Mouse (Mus musculus) embryonic facial prominence, embryonic 15.5 days (tissue): ENCODE measurements around the gene Dmd. TPM values are rescaled to one million over a fixed set of nuclear protein-coding genes. Genes with fewer than 3 reads are reported as not detected.

Experiments used
- ATAC-seq: fragments of 200-750 bp; cut with Nextera tagmentation; 2 replicates; pipeline ENCODE4 v1.8.0; 2017; ENCODE audit warnings: low read depth, moderate TSS enrichment; ENCODE audit not compliant: insufficient number of reproducible peaks, low FRiP score, low TSS enrichment
- H3K27ac ChIP-seq: fragments of 300-500 bp; sonication (generic); replicated peaks from 2 replicates; pipeline ENCODE4 v1.5.1; 2015; ENCODE audit warnings: mild to moderate bottlenecking, inconsistent platforms
- H3K27me3 ChIP-seq: fragments of 300-500 bp; sonication (generic); 2 replicates; pipeline ENCODE4 v1.6.1; 2015; ENCODE audit warnings: inconsistent platforms
- H3K36me3 ChIP-seq: fragments of 300-500 bp; sonication (generic); 2 replicates; pipeline ENCODE4 v1.6.1; 2015; ENCODE audit warnings: mild to moderate bottlenecking, inconsistent platforms
- H3K4me1 ChIP-seq: fragments of 300-500 bp; sonication (generic); 2 replicates; pipeline ENCODE4 v1.6.1; 2015; ENCODE audit warnings: inconsistent platforms
- H3K4me2 ChIP-seq: fragments of 300-500 bp; sonication (generic); replicated peaks from 2 replicates; pipeline ENCODE4 v1.6.1; 2015; ENCODE audit warnings: mild to moderate bottlenecking, inconsistent platforms
- H3K4me3 ChIP-seq: fragments of 300-500 bp; sonication (generic); replicated peaks from 2 replicates; pipeline ENCODE4 v1.5.1; 2015; ENCODE audit warnings: mild to moderate bottlenecking, inconsistent platforms
- H3K9ac ChIP-seq: fragments of 300-500 bp; sonication (generic); 2 replicates; pipeline ENCODE4 v1.6.1; 2015; ENCODE audit warnings: inconsistent platforms
- H3K9me3 ChIP-seq: fragments of 300-500 bp; sonication (generic); replicated peaks from 2 replicates; pipeline ENCODE4 v1.6.1; 2016; ENCODE audit warnings: inconsistent platforms
- WGBS: fragments of 180-500 bp; shearing (Covaris S2); methylation state at CpG from one replicate; pipeline ENCODE4 v1.1.7; 2015; 5-methylcytosine and 5-hydroxymethylcytosine counted together
- polyA plus RNA-seq: library from polyadenylated mRNA; unstranded; fragments of >200 nt; fragmentation: Nextera tagmentation; extraction: Ambion mirVana; gene quantifications from 2 replicates; pipeline ENCODE4 v1.2.1, GENCODE M21; 2015

The Dmd gene
- polyA plus RNA-seq, 1 experiment from 2014 or later, result 27.9 TPM

- no peaks in the 10 kb centered on the region for H3K4me1 ChIP-seq
- no peaks in the 10 kb centered on the region for H3K27me3 ChIP-seq
- H3K4me2 ChIP-seq, result no peak overlapping the region
- H3K27ac ChIP-seq, result no peak overlapping the region
- 43% methylated on average over 2 of the region's 2 CpGs for WGBS
- no peaks in the 10 kb centered on the region for H3K36me3 ChIP-seq
- no peak for ATAC-seq
- H3K9ac ChIP-seq, result no peak overlapping the region
- no peaks in the 10 kb centered on the region for H3K9me3 ChIP-seq
- H3K4me3 ChIP-seq, result no peak overlapping the region
These were observed 2238.9 kb downstream of the Dmd start for GRCm38 (mm10) chrX:85187565-85187964.

GRCm38 (mm10) chrX:85193856-85194255, 2245.2 kb downstream of the Dmd start:
- H3K27ac ChIP-seq, result no peak overlapping the region
- ATAC-seq, result no peak
- no peak overlapping the region for H3K4me3 ChIP-seq
- no peak overlapping the region for H3K4me2 ChIP-seq
- H3K9ac ChIP-seq, result no peak overlapping the region
- no peaks in the 10 kb centered on the region for H3K9me3 ChIP-seq
- H3K36me3 ChIP-seq, result no peaks in the 10 kb centered on the region
- H3K4me1 ChIP-seq, result no peaks in the 10 kb centered on the region
- no peaks in the 10 kb centered on the region for H3K27me3 ChIP-seq

- WGBS, result 80% methylated on average over 5 of the region's 5 CpGs
- no peak overlapping the region for H3K4me3 ChIP-seq
- H3K4me1 ChIP-seq, result no peaks in the 10 kb centered on the region
- H3K36me3 ChIP-seq, result no peaks in the 10 kb centered on the region
- no peak overlapping the region for H3K9ac ChIP-seq
- no peak overlapping the region for H3K4me2 ChIP-seq
- no peak for ATAC-seq
- no peaks in the 10 kb centered on the region for H3K27me3 ChIP-seq
- no peaks in the 10 kb centered on the region for H3K9me3 ChIP-seq
- H3K27ac ChIP-seq, result no peak overlapping the region
These were observed 2249.0 kb downstream of the Dmd start for GRCm38 (mm10) chrX:85197688-85198087.

- H3K27me3 ChIP-seq, result no peaks in the 10 kb centered on the region
- no peak overlapping the region for H3K4me3 ChIP-seq
- no peak overlapping the region for H3K9ac ChIP-seq
- ATAC-seq, result no peak
- WGBS, result 65% methylated on average over 3 of the region's 3 CpGs
- H3K36me3 ChIP-seq, result no peaks in the 10 kb centered on the region
- H3K9me3 ChIP-seq, result no peaks in the 10 kb centered on the region
- no peak overlapping the region for H3K27ac ChIP-seq
- no peaks in the 10 kb centered on the region for H3K4me1 ChIP-seq
- H3K4me2 ChIP-seq, result no peak overlapping the region
These were observed 2250.7 kb downstream of the Dmd start for GRCm38 (mm10) chrX:85199398-85199797.

GRCm38 (mm10) chrX:85207001-85207400, 2258.3 kb downstream of the Dmd start:
- H3K9me3 ChIP-seq, result no peaks in the 10 kb centered on the region
- no peaks in the 10 kb centered on the region for H3K36me3 ChIP-seq
- H3K27me3 ChIP-seq, result no peaks in the 10 kb centered on the region
- no peak overlapping the region for H3K27ac ChIP-seq
- H3K4me2 ChIP-seq, result no peak overlapping the region
- WGBS, result 75% methylated on average over 2 of the region's 2 CpGs
- H3K4me3 ChIP-seq, result no peak overlapping the region
- H3K4me1 ChIP-seq, result no peaks in the 10 kb centered on the region
- no peak overlapping the region for H3K9ac ChIP-seq
- ATAC-seq, result no peak

- Histone ChIP-seq H3K36me3 (no peaks in the 10 kb centered on the region), H3K9me3 (no peaks in the 10 kb centered on the region), H3K9ac (no peak overlapping the region), H3K4me3 (no peak overlapping the region), H3K27me3 (no peaks in the 10 kb centered on the region), H3K4me1 (no peaks in the 10 kb centered on the region), H3K27ac (no peak overlapping the region), H3K4me2 (no peak overlapping the region)
- ATAC-seq, result no peak
These were observed 2278.2 kb downstream of the Dmd start for GRCm38 (mm10) chrX:85226883-85227282.

GRCm38 (mm10) chrX:85249379-85249778, 2300.7 kb downstream of the Dmd start, which contains the start of gene Fthl17a:
TSS of gene Fthl17a (plus strand) at chrX:85249679.
- Histone ChIP-seq H3K4me3 (no peak within 1 kb of the TSS), H3K27ac (no peak within 1 kb of the TSS), H3K4me2 (no peak within 1 kb of the TSS), H3K9ac (no peak within 1 kb of the TSS), H3K9me3 (no peaks in the 10 kb centered on the region), H3K4me1 (no peaks in the 10 kb centered on the region), H3K27me3 (no peaks in the 10 kb centered on the region), H3K36me3 (no peaks in the 10 kb centered on the region)
- ATAC-seq, result no peak
- 72% methylated on average over 2 of the region's 2 CpGs for WGBS
